Mouse (Mus musculus) hindbrain, embryonic 12.5 days (tissue): ENCODE results near the gene Hmga1. TPM values are rescaled to one million over a fixed set of nuclear protein-coding genes. Genes with fewer than 3 reads are reported as not detected.

Experiments
- ATAC-seq: fragments of 200-750 bp; cut with Nextera tagmentation; 2 replicates; pipeline ENCODE4 v1.8.0; 2017; ENCODE audit warnings: moderate TSS enrichment; ENCODE audit not compliant: low FRiP score
- H3K27ac ChIP-seq: fragments of 300-500 bp; sonication (generic); 2 replicates; pipeline ENCODE4 v1.5.1; 2016; ENCODE audit warnings: mild to moderate bottlenecking
- H3K27me3 ChIP-seq: fragments of 300-500 bp; sonication (generic); 2 replicates; pipeline ENCODE4 v1.6.1; 2016; ENCODE audit warnings: mild to moderate bottlenecking
- H3K36me3 ChIP-seq: fragments of 300-500 bp; sonication (generic); 2 replicates; pipeline ENCODE4 v1.6.1; 2016; ENCODE audit warnings: mild to moderate bottlenecking
- H3K4me1 ChIP-seq: fragments of 300-500 bp; sonication (generic); 2 replicates; pipeline ENCODE4 v1.6.1; 2016
- H3K4me2 ChIP-seq: fragments of 300-500 bp; sonication (generic); replicated peaks from 2 replicates; pipeline ENCODE4 v1.6.1; 2016; ENCODE audit warnings: mild to moderate bottlenecking
- H3K4me3 ChIP-seq: fragments of 300-500 bp; sonication (generic); 2 replicates; pipeline ENCODE4 v1.5.1; 2016; ENCODE audit warnings: mild to moderate bottlenecking
- H3K9ac ChIP-seq: fragments of 300-500 bp; sonication (generic); 2 replicates; pipeline ENCODE4 v1.6.1; 2016; ENCODE audit warnings: mild to moderate bottlenecking, moderate library complexity
- H3K9me3 ChIP-seq: fragments of 300-500 bp; sonication (generic); replicated peaks from 2 replicates; pipeline ENCODE4 v1.6.1; 2016; ENCODE audit warnings: mild to moderate bottlenecking
- WGBS: fragments of 180-500 bp; shearing (Covaris S2); methylation state at CpG from one replicate; pipeline ENCODE4 v1.1.7; 2016; 5-methylcytosine and 5-hydroxymethylcytosine counted together
- polyA plus RNA-seq: library from polyadenylated mRNA; unstranded; fragments of >200 nt; fragmentation: Nextera tagmentation; extraction: Ambion mirVana; gene quantifications from 2 replicates; pipeline ENCODE4 v1.2.1, GENCODE M21; 2016

Hmga1 gene
- polyA plus RNA-seq, 1 experiment from 2014 or later: 162 TPM

- Histone ChIP-seq H3K27ac (no peak overlapping the region), H3K27me3 (peaks cover 4% of the 10 kb centered on the region; the same call in 1 of the 2 replicates), H3K4me2 (no peak overlapping the region), H3K4me1 (peaks cover 1% of the 10 kb centered on the region; the same call in 1 of the 2 replicates), H3K9me3 (no peaks in the 10 kb centered on the region; the same call in 1 of the 2 replicates), H3K9ac (no peak overlapping the region), H3K36me3 (no peaks in the 10 kb centered on the region), H3K4me3 (no peak overlapping the region)
- 85% methylated on average over 3 of the region's 3 CpGs for WGBS
- ATAC-seq: no peak
Measured at GRCm38 (mm10) chr17:27533354-27533753, 22.9 kb upstream of the Hmga1 start.

- peak; percentile 78 for ATAC-seq
- WGBS: 4% methylated on average over 10 of the region's 10 CpGs
- H3K9ac ChIP-seq: no peak overlapping the region
- no peaks in the 10 kb centered on the region; the same call in 1 of the 2 replicates for H3K4me1 ChIP-seq
- H3K4me2 ChIP-seq: no peak overlapping the region; the same call in 1 of the 2 replicates
- peaks cover 4% of the 10 kb centered on the region; the same call in 1 of the 2 replicates for H3K27me3 ChIP-seq
- no peak overlapping the region for H3K4me3 ChIP-seq
- H3K27ac ChIP-seq: no peak overlapping the region
- H3K36me3 ChIP-seq: no peaks in the 10 kb centered on the region
- H3K9me3 ChIP-seq: no peaks in the 10 kb centered on the region; the same call in 1 of the 2 replicates
Measured at GRCm38 (mm10) chr17:27534718-27535117, 21.6 kb upstream of the Hmga1 start.

GRCm38 (mm10) chr17:27541261-27541660 is 15.0 kb upstream of the Hmga1 start:
- Histone ChIP-seq H3K36me3 (no peaks in the 10 kb centered on the region), H3K4me2 (no peak overlapping the region), H3K4me3 (no peak overlapping the region), H3K9ac (no peak overlapping the region), H3K27ac (no peak overlapping the region), H3K9me3 (no peaks in the 10 kb centered on the region), H3K27me3 (peaks cover 4% of the 10 kb centered on the region; the same call in 1 of the 2 replicates), H3K4me1 (no peaks in the 10 kb centered on the region)
- ATAC-seq: no peak
- WGBS: 80% methylated on average over 2 of the region's 2 CpGs

DNA sequence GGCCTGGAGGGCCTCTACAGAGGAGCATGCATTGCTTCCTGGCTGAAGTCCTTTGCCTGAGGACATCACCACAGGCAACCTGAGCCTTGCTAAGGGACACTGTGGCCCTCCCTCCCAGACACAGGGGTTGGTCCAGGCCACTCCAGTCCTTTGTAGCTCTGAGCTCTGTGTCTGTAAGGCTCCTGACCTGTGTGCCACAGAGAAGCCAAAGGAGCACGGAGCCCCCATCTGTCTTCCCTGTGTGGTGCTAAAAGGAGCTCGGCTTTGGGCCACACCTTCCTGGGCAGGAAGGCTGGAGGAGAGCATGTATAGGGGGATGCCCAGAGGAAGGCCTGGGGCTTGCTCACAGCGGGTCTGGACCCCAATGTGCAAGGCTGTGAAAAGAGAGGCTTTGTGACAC is 14.3 kb upstream of the Hmga1 start:
- Histone ChIP-seq H3K4me1 (no peaks in the 10 kb centered on the region), H3K4me2 (no peak overlapping the region), H3K4me3 (no peak overlapping the region), H3K36me3 (no peaks in the 10 kb centered on the region), H3K27me3 (no peaks in the 10 kb centered on the region), H3K9ac (no peak overlapping the region), H3K9me3 (no peaks in the 10 kb centered on the region), H3K27ac (no peak overlapping the region)
- no peak for ATAC-seq
- WGBS: 72% methylated on average over 3 of the region's 3 CpGs

DNA sequence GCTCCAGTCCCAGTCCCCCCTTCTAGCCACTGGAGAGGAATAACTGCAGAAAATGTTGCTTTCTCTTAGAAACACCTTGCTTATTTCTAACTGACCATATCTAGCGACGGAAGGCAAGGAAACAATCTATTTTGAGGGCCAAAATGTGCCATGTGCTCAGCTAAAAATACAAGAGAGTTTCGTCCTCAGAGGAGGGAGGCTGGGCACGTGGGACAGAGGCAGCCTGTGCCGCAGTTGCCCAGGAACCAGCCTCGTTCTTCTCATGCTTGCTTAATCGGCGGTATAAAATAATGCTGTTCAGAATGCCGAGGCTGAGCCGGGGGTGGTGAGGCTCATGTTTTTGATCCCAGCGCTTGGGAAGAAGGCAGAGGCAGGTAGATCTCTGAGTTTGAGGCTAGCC is 11.7 kb upstream of the Hmga1 start:
- peaks cover 12% of the 10 kb centered on the region for H3K4me1 ChIP-seq
- H3K9ac ChIP-seq: no peak overlapping the region
- no peaks in the 10 kb centered on the region for H3K27me3 ChIP-seq
- ATAC-seq: no peak
- no peaks in the 10 kb centered on the region for H3K36me3 ChIP-seq
- H3K9me3 ChIP-seq: no peaks in the 10 kb centered on the region
- no peak overlapping the region for H3K27ac ChIP-seq
- H3K4me3 ChIP-seq: no peak overlapping the region
- WGBS: 83% methylated on average over 11 of the region's 11 CpGs
- no peak overlapping the region for H3K4me2 ChIP-seq

DNA sequence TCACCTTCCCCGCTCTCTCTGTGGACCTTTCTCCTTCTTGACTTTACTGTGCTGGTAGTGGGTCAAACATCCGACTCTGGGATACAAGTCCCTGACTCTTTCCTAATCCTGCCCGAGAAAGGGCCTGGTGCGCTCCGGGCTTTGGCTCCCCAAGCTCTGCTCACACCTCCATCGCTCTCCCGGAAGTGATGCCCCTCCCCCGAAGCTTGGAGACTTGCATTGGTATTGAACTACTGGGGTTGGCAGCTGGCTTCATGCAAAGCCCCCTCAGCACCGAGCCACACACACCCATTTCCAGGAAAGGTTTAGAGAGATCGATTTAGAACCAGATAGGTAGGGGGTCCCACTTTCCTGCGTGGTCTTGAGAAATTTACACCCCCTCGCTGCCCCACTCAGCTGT is 10.3 kb upstream of the Hmga1 start:
- H3K4me1 ChIP-seq: peaks cover 16% of the 10 kb centered on the region
- H3K36me3 ChIP-seq: no peaks in the 10 kb centered on the region
- no peaks in the 10 kb centered on the region for H3K9me3 ChIP-seq
- H3K9ac ChIP-seq: no peak overlapping the region
- H3K4me3 ChIP-seq: no peak overlapping the region
- no peak overlapping the region for H3K4me2 ChIP-seq
- no peak for ATAC-seq
- no peaks in the 10 kb centered on the region for H3K27me3 ChIP-seq
- H3K27ac ChIP-seq: no peak overlapping the region
- 45% methylated on average over 12 of the region's 12 CpGs for WGBS

DNA sequence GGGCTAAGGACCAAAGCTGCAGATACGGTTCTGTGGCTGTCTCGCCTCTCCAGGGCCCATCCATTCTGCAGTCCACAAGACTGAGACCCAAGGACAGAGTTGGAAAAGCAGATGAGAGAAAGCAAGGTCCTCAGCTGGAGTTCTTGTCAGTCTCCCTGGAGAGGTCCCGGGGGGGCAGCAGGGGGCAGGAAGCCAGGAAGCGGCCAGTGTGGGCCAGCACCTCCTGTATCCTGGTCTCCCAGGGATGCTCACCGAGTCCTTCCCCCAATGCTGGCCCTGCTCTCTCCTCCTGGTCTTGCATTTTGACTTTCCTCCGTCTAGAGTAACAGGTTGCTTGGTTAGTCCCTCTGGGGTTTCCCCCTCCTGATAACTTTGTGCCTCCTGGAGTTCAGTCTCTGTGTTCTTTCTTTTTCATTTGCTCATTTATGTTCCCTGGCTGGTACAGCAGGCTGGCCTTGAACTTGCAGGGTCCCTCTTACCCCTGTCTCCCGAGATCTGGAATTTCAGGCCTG is 9.7 kb upstream of the Hmga1 start:
- peaks cover 16% of the 10 kb centered on the region for H3K4me1 ChIP-seq
- H3K4me3 ChIP-seq: no peak overlapping the region
- WGBS: 71% methylated on average over 7 of the region's 7 CpGs
- H3K9me3 ChIP-seq: no peaks in the 10 kb centered on the region
- no peak overlapping the region for H3K4me2 ChIP-seq
- no peak for ATAC-seq
- H3K27me3 ChIP-seq: no peaks in the 10 kb centered on the region
- no peak overlapping the region for H3K9ac ChIP-seq
- no peaks in the 10 kb centered on the region for H3K36me3 ChIP-seq
- no peak overlapping the region for H3K27ac ChIP-seq

GRCm38 (mm10) chr17:27547253-27547868 is 8.9 kb upstream of the Hmga1 start:
- Histone ChIP-seq H3K36me3 (no peaks in the 10 kb centered on the region), H3K27ac (no peak overlapping the region), H3K9ac (no peak overlapping the region), H3K27me3 (no peaks in the 10 kb centered on the region), H3K4me1 (peaks cover 16% of the 10 kb centered on the region), H3K4me2 (no peak overlapping the region), H3K4me3 (no peak overlapping the region), H3K9me3 (no peaks in the 10 kb centered on the region)
- ATAC-seq: no peak
- WGBS: 70% methylated on average over 9 of the region's 9 CpGs

GRCm38 (mm10) chr17:27549234-27549633 is 7.1 kb upstream of the Hmga1 start:
- Histone ChIP-seq H3K27ac (no peak overlapping the region), H3K36me3 (no peaks in the 10 kb centered on the region), H3K4me3 (no peak overlapping the region), H3K4me1 (peaks cover 16% of the 10 kb centered on the region), H3K27me3 (peaks cover 3% of the 10 kb centered on the region; the same call in 1 of the 2 replicates), H3K9ac (peak overlapping the region; percentile 15; the same call in 1 of the 2 replicates), H3K4me2 (0 out of 2 replicates have a peak overlapping the region, but pooled peaks have one; percentile 2), H3K9me3 (no peaks in the 10 kb centered on the region)
- peak; percentile 39; the same call in 1 of the 2 replicates for ATAC-seq
- WGBS: 40% methylated on average over 8 of the region's 8 CpGs

GRCm38 (mm10) chr17:27551393-27551940 is 4.8 kb upstream of the Hmga1 start:
- Histone ChIP-seq H3K4me2 (no peak overlapping the region), H3K9ac (no peak overlapping the region), H3K4me3 (no peak overlapping the region), H3K36me3 (no peaks in the 10 kb centered on the region), H3K4me1 (peaks cover 30% of the 10 kb centered on the region), H3K27me3 (peaks cover 10% of the 10 kb centered on the region; the same call in 1 of the 2 replicates), H3K9me3 (no peaks in the 10 kb centered on the region), H3K27ac (no peak overlapping the region)
- WGBS: 61% methylated on average over 10 of the region's 10 CpGs
- no peak for ATAC-seq

DNA sequence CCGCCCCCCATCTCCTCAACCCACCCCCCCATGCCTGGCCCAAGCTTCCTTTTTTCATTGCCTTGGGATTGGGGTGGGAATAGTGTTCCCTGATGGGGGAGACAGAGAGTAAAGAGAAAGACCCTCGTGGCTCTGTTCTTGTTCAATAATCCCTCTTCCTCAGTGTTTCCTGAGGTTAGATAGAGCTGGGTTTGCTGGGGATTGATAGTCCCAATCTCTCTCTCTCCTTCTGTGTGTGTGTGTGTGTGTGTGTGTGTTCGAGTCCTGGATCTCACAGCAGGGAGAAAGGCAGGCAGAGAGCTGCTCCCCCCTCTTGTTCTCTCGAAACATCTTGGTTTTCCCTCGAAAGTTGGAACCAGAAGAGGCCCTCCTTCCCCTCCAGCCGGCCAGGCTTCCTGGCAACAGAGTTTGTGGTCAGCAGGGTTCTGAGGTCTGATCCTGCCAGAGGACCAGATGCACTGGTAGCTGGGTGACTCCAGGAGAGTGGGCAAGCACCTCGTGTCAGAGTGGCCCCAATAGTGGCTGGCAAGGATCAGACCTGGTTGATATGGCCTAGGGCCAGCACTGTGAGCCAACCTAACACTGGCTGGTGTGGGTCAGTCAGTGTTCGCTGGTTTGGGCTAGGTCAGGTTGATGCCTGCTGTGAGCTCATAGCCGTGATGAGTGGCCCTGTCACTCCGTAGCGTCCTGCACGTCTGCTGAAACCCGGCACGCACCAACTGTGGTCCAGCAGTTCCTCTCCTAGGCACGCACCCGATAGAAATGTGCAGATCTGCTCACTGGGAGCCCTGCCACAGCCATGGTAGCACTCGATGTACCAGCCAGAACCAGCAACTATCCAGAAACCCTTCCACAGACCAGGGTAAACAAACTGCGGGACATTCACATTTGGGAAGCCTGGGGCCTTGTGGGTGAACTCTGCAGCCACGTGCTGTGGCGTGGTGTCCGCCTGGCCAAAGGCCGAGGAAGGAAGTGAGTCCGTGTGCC is 3.8 kb upstream of the Hmga1 start:
- Histone ChIP-seq H3K27ac (no peak overlapping the region), H3K4me1 (peaks cover 33% of the 10 kb centered on the region)
- 77% methylated on average over 23 of the region's 23 CpGs for WGBS

More for the DNA sequence above, 3.8 kb upstream of the Hmga1 start:
- Histone ChIP-seq H3K9me3 (no peaks in the 10 kb centered on the region), H3K27me3 (peaks cover 10% of the 10 kb centered on the region; the same call in 1 of the 2 replicates), H3K9ac (no peak overlapping the region), H3K4me2 (no peak overlapping the region), H3K36me3 (no peaks in the 10 kb centered on the region), H3K4me3 (no peak overlapping the region)
- ATAC-seq: no peak
